ENCODE assay signal across 7 mouse cellular contexts in the genomic region with DNA sequence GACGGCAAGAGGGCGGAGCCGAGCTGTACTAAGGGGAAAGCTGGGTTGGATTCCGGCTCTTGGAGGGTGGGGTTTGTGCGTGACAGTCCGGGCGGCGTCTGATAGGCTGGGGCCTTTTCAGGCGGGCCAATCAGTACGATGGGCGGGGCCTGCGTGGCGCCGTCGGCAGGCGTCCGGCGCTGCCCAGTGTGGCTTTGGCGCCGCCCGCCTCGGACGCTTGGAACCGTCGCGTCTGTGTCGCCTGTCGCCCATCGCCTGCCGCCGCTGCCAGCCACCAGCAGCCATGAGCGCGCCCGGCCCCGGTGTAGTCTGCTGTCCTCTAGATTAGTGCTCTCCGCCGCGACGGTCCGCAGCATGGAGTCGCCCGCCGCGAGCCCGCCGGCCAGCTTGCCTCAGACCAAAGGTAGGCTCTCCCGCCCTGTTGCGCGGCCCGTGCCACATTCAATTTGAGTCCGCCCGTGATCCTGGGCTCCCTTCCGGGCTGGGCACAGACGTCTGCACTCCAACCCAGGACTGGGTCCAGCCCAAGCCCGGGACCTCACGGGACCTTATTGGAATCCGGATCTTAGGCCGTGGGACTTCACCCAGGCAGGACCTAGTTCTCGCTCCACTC. TPM values are rescaled to one million over a fixed set of nuclear protein-coding genes. Genes with fewer than 3 reads are reported as not detected.
DNase-seq lines count a peak whose midpoint lies in the region; ATAC-seq lines count a peak whose summit lies in the region.

A gene (plus strand): TSS at position 165 of the 613 bp plus-strand sequence.

- peak within 1 kb of the TSS; percentile 90 for H3K27ac ChIP-seq in embryonic facial prominence, embryonic 10.5 days (replicated peaks)
- peak within 1 kb of the TSS; percentile 89 for H3K27ac ChIP-seq in limb, embryonic 10.5 days
- peak within 1 kb of the TSS; percentile 42; the same call in 1 of the 2 replicates for H3K27ac ChIP-seq in midbrain, embryonic 13.5 days

- WGBS in embryonic facial prominence, embryonic 10.5 days: under 1% methylated on average over 59 of the region's 59 CpGs
- under 1% methylated on average over 59 of the region's 59 CpGs for WGBS in limb, embryonic 10.5 days
- under 1% methylated on average over 59 of the region's 59 CpGs for WGBS in midbrain, embryonic 13.5 days

- peak; percentile 98 for DNase-seq in adrenal gland, postnatal 10 days
- peak; percentile 96 for DNase-seq in embryonic facial prominence, embryonic 10.5 days (ENCODE audit: low spot score)
- peak; percentile 97 for DNase-seq in kidney, adult 11 months
- DNase-seq in limb, embryonic 10.5 days (ENCODE audit: low spot score): peak; percentile 93
- DNase-seq in spleen, adult 12 weeks (ENCODE audit: low spot score): peak; percentile 93

- H3K27me3 ChIP-seq in embryonic facial prominence, embryonic 10.5 days (replicated peaks; ENCODE audit: low read depth, poor library complexity, severe bottlenecking): peaks cover 8% of the 10 kb centered on the region; the same call in 1 of the 2 replicates
- H3K27me3 ChIP-seq in limb, embryonic 10.5 days (ENCODE audit: low read depth, poor library complexity, severe bottlenecking): peaks cover 16% of the 10 kb centered on the region; the same call in 1 of the 2 replicates
- no peaks in the 10 kb centered on the region for H3K27me3 ChIP-seq in midbrain, embryonic 13.5 days

- peaks cover 14% of the 10 kb centered on the region; the same call in 1 of the 2 replicates for H3K36me3 ChIP-seq in embryonic facial prominence, embryonic 10.5 days (replicated peaks)
- H3K36me3 ChIP-seq in limb, embryonic 10.5 days: peaks cover 17% of the 10 kb centered on the region
- no peaks in the 10 kb centered on the region for H3K36me3 ChIP-seq in midbrain, embryonic 13.5 days

- H3K4me1 ChIP-seq in embryonic facial prominence, embryonic 10.5 days: peaks cover 59% of the 10 kb centered on the region
- peaks cover 45% of the 10 kb centered on the region for H3K4me1 ChIP-seq in limb, embryonic 10.5 days
- H3K4me1 ChIP-seq in midbrain, embryonic 13.5 days (replicated peaks): peaks cover 40% of the 10 kb centered on the region

- H3K9me3 ChIP-seq in embryonic facial prominence, embryonic 10.5 days: no peaks in the 10 kb centered on the region
- no peaks in the 10 kb centered on the region for H3K9me3 ChIP-seq in limb, embryonic 10.5 days (replicated peaks)
- H3K9me3 ChIP-seq in midbrain, embryonic 13.5 days: no peaks in the 10 kb centered on the region

- H3K4me2 ChIP-seq in midbrain, embryonic 13.5 days (replicated peaks): peak within 1 kb of the TSS; percentile 83

- H3K9ac ChIP-seq in midbrain, embryonic 13.5 days (replicated peaks): peak within 1 kb of the TSS; percentile 87

- ATAC-seq in granulocyte monocyte progenitor cell, adult 5-6 weeks (replicated peaks; ENCODE audit: poor library complexity, severe bottlenecking): peak; percentile 67
- ATAC-seq in midbrain, embryonic 13.5 days: peak; percentile 97

- H3K4me3 ChIP-seq in embryonic facial prominence, embryonic 10.5 days: peak within 1 kb of the TSS; percentile 89
- H3K4me3 ChIP-seq in limb, embryonic 10.5 days: peak within 1 kb of the TSS; percentile 90
- H3K4me3 ChIP-seq in midbrain, embryonic 13.5 days (replicated peaks): peak within 1 kb of the TSS; percentile 87

RNA-seq across cellular contexts. Expression of the gene that starts here (rescaled TPM):
- 10 to 100 TPM; 64.6 to 81.5 TPM for total RNA-seq in adrenal gland, postnatal 10 days (2021)
- polyA plus RNA-seq in embryonic facial prominence, embryonic 10.5 days (2016; fragmentation: Nextera tagmentation; extraction: Ambion mirVana): 79.7 and 87.1 TPM in 2 replicates
- total RNA-seq in granulocyte monocyte progenitor cell, adult 5-6 weeks (2014; fragmentation: Nextera tagmentation): 47.0 and 51.2 TPM in 2 replicates
- 13.5 and 17.0 TPM in 2 replicates for total RNA-seq in granulocyte monocyte progenitor cell, adult 5-6 weeks (2017)
- polyA plus RNA-seq in limb, embryonic 10.5 days (2016; fragmentation: Nextera tagmentation; extraction: Ambion mirVana): 78.3 and 93.3 TPM in 2 replicates
- polyA plus RNA-seq in midbrain, embryonic 13.5 days (2015; fragmentation: Nextera tagmentation; extraction: Ambion mirVana): 28.2 and 29.8 TPM in 2 replicates

Comparison
In these comparisons a context has a peak if more than half of its experiments do, and no peak if none do; other contexts are left out.
1. Peak in every context shown above with its lines: DNase-seq, ATAC-seq, H3K4me3 ChIP-seq and H3K27ac ChIP-seq.